Mouse (Mus musculus) heart, postnatal 0 days (tissue): ENCODE results near the gene Ccdc103.

Source experiments
- CTCF ChIP-seq: IDR thresholded peaks from 2 replicates; pipeline ENCODE4 v1.5.1; 2016; ENCODE audit warnings: antibody characterized with exemption, control low read depth, low read depth
- EP300 ChIP-seq: IDR thresholded peaks from 2 replicates; pipeline ENCODE4 v1.6.1; 2016; ENCODE audit warnings: antibody characterized with exemption, low read depth

DNA sequence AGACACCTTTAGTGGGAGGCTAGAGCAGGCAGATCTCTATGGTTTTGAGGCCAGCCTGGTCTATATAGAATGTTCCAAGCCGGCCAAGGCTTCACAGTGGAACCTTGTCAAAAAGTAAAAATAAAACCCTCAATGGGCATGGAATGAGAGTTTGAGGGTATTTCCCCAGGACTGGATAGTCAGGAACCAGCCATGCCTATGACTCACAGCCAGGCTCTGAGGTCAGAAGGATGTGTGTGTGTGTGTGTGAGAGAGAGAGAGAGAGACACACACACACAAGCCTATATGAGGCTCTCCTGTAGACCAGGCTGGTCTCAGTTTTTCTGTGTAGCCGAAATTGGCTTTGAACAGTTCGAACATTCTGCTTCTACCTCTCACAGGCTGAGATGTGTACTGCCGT, 13.7 kb downstream of the Ccdc103 start:
- TF ChIP-seq CTCF (no peak), EP300 (no peak)
